Mouse (Mus musculus): Measurements from ENCODE around the gene Sp1. TPM values are rescaled to one million over a fixed set of nuclear protein-coding genes. Genes with fewer than 3 reads are reported as not detected.

Sp1 gene
- polyA plus RNA-seq, 1 experiment, result 12.6 TPM

DNA sequence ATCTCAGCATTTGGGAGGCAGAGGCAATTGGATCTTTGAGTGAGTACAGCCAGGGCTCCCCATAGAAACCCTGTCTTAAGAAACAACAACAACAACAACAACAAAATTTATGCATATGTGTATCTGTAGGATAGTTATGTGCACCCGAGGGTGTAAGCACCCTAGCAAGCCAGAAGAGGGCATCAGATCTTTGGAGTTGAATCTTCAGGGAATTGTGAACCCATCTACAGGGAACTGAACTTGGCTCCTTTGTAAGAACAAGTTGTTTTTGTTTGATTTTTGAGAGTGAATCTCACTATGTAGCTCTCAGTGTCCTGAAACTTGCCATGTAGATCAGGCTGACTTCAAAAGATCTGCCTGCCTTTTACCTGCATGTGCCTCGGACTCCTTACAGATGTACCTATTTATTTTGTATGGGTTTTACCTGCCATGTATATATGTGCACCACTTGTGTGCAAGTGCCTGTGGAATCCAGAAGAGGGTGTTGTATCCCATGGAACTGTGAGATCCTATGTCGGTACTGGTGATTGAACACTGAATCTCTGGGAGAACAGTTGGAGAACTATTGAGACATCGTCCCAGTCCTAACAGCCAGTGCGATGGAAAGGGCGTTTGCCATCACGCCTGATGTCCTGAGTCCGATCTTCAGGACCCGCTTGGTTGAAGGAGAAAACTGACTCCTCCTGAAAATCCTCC is 62.9 kb downstream of the Sp1 start:
- no peaks in the 10 kb centered on the region for H3K27me3 ChIP-seq (ENCODE audit: control insufficient read depth, insufficient read depth, low read length)
- no peak overlapping the region for H3K4me3 ChIP-seq (replicated peaks; ENCODE audit: insufficient read depth, low read depth, low read length)
- DNase-seq, result no peak
- H3K27ac ChIP-seq (ENCODE audit: insufficient read depth, low read length), result no peak overlapping the region
- WGBS, result 96% methylated on average over 9 of the region's 9 CpGs
- TF ChIP-seq CTCF (IDR thresholded peaks at IDR 0.05; ENCODE audit: borderline replicate concordance, insufficient read depth, low read depth, low read length), result no peak
- no peaks in the 10 kb centered on the region; the same call in 1 of the 2 replicates for H3K4me1 ChIP-seq (ENCODE audit: control insufficient read depth, insufficient read depth, low read length)

DNA sequence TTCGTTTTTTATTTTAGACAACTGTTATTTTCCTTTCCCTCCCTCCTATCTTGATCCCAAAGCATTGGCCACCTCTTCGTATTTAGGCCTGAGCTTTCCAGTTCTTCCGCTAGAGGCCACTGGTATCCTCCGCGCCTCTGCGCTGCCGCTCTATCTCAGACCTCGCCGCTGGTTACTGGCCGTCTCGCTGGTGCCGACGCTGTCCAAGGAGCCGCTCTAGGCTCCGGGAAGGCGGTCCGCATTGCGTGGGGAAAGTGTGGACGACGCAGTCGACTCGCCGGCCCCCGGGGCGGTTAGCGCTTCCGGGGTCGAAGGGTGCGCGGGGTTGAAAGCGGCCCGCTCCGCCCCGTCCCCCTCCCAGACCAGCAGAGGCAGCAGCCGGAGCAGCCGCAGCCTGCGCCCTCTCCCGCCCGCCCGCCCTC is 64.3 kb downstream of the Sp1 start, which contains the start of gene Pcbp2:
Pcbp2 (plus strand) TSS at position 357 of the 422 bp plus-strand sequence.
- WGBS, result 1% methylated on average over 33 of the region's 40 CpGs
- H3K4me1 ChIP-seq (ENCODE audit: control insufficient read depth, insufficient read depth, low read length), result no peaks in the 10 kb centered on the region; the same call in 1 of the 2 replicates

DNA sequence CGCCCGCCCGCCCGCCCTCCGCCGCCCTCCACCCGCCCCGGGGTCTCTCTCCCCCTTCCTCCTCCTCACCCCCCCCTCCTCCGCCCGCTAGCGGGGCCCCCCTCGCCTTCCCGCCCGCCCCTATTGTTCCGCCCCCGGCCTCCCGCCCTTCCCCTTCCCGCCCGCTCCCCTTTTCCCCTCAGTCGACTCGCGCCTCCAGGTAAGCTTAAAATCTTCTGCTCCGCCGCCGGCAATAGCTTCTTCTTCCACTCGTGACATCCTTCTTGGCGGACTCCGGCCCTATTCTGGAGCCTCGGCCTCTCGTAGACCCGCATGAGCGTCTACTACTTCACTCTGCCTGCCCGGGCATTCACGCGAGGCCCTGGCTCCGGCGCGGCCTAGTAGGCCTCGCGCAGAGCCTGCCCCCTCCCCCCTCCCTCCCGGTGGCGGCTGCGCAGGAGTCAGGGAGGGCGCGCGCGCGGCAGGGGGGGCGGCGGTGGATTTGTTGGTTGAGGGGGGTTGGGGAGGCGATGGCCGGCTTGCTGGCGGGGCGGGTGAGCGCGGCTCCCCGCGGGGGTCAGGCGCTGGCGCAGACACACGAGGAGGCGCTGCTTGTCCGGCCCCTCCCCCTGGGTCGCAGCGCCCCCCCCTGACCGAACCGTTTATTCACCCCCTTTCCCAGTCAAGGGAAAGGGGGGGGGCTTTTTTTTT is 64.8 kb downstream of the Sp1 start:
- TF ChIP-seq POLR2A (IDR thresholded peaks at IDR 0.05; ENCODE audit: borderline replicate concordance, insufficient read depth, low read length) (no peak), CTCF (IDR thresholded peaks at IDR 0.05; ENCODE audit: borderline replicate concordance, insufficient read depth, low read depth, low read length) (no peak)
- DNase-seq, result peak; percentile 88 to 89
- Histone ChIP-seq H3K27me3 (ENCODE audit: control insufficient read depth, insufficient read depth, low read length) (no peaks in the 10 kb centered on the region), H3K4me1 (ENCODE audit: control insufficient read depth, insufficient read depth, low read length) (no peaks in the 10 kb centered on the region; the same call in 1 of the 2 replicates), H3K27ac (ENCODE audit: insufficient read depth, low read length) (peak overlapping the region; percentile 65; the same call in 1 of the 2 replicates), H3K4me3 (replicated peaks; ENCODE audit: insufficient read depth, low read depth, low read length) (peak overlapping the region; percentile 67)
- under 1% methylated on average over 43 of the region's 67 CpGs for WGBS

More for the DNA sequence above, 64.3 kb downstream of the Sp1 start, which contains the start of gene Pcbp2:
- TF ChIP-seq CTCF (IDR thresholded peaks at IDR 0.05; ENCODE audit: borderline replicate concordance, insufficient read depth, low read depth, low read length) (peak; percentile 74), POLR2A (IDR thresholded peaks at IDR 0.05; ENCODE audit: borderline replicate concordance, insufficient read depth, low read length) (peak; percentile 45; the same call in 1 of the 2 replicates)
- Histone ChIP-seq H3K4me3 (replicated peaks; ENCODE audit: insufficient read depth, low read depth, low read length) (peak within 1 kb of the TSS; percentile 67), H3K27me3 (ENCODE audit: control insufficient read depth, insufficient read depth, low read length) (no peaks in the 10 kb centered on the region), H3K27ac (ENCODE audit: insufficient read depth, low read length) (peak within 1 kb of the TSS; percentile 65; the same call in 1 of the 2 replicates)
- DNase-seq, result peak; percentile 95 to 98

DNA sequence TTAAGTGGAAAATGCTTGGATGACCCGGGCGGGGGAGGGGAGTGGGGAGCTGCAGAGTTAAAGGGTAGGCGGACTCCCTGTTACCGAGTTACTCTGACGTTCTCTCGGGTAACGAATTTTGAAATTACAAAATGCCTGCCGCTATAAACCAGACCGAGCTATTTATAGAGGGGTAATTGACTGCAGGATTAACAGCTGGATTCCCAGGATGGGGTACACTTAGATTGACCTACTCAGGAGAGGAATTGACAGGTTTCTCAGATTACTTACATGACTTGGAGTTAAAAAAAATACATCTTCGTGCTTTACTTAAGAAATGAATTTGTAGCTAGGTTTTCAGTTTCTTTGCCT is 65.3 kb downstream of the Sp1 start:
- Histone ChIP-seq H3K4me1 (ENCODE audit: control insufficient read depth, insufficient read depth, low read length) (no peaks in the 10 kb centered on the region; the same call in 1 of the 2 replicates), H3K27ac (ENCODE audit: insufficient read depth, low read length) (no peak overlapping the region), H3K27me3 (ENCODE audit: control insufficient read depth, insufficient read depth, low read length) (no peaks in the 10 kb centered on the region), H3K4me3 (replicated peaks; ENCODE audit: insufficient read depth, low read depth, low read length) (peak overlapping the region; percentile 67)
- no peak for DNase-seq
- WGBS, result 2% methylated on average over 10 of the region's 10 CpGs
- no peak for TF ChIP-seq CTCF (IDR thresholded peaks at IDR 0.05; ENCODE audit: borderline replicate concordance, insufficient read depth, low read depth, low read length)
- no peak for TF ChIP-seq POLR2A (IDR thresholded peaks at IDR 0.05; ENCODE audit: borderline replicate concordance, insufficient read depth, low read length)

DNA sequence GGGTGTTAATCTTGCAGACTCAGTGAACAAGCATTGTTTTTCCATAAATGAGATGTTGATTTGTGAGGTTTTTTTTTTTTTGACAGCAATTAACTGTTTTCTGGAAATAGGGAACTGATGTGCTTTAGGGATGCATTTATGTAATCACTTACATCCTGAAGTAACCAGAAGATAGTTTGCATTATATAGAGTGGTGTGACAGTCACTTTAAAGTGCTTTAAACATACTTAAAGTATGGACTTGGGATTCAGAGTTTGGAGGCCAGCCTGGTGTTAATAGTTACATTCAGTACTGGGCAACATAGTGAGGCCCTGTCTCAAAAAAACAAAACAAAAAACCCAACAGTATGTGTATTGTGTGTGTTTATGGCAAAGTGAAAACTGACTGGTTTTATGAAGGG is 65.8 kb downstream of the Sp1 start:
- H3K27me3 ChIP-seq (ENCODE audit: control insufficient read depth, insufficient read depth, low read length), result no peaks in the 10 kb centered on the region
- no peak overlapping the region for H3K27ac ChIP-seq (ENCODE audit: insufficient read depth, low read length)
- no peak for DNase-seq
- H3K4me3 ChIP-seq (replicated peaks; ENCODE audit: insufficient read depth, low read depth, low read length), result peak overlapping the region; percentile 67
- TF ChIP-seq CTCF (IDR thresholded peaks at IDR 0.05; ENCODE audit: borderline replicate concordance, insufficient read depth, low read depth, low read length) (no peak), POLR2A (IDR thresholded peaks at IDR 0.05; ENCODE audit: borderline replicate concordance, insufficient read depth, low read length) (no peak)
- no peaks in the 10 kb centered on the region; the same call in 1 of the 2 replicates for H3K4me1 ChIP-seq (ENCODE audit: control insufficient read depth, insufficient read depth, low read length)

DNA sequence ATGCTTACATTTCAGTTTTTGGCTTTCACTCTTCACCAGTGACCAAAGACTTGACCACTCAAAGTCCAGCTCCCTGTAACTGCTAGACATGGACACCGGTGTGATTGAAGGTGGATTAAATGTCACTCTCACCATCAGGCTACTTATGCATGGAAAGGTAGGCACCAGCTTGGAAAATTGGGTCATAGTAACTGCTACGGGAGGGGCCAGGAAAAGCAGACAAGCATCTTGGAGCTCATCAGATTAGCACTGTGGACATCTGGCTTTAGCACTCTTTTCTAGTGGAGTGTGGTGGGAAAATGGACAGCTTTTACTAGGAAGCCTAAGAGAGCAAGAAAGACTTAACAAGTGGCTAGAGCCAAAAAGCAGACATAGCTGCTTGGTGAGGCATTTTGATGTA is 67.3 kb downstream of the Sp1 start:
- TF ChIP-seq CTCF (IDR thresholded peaks at IDR 0.05; ENCODE audit: borderline replicate concordance, insufficient read depth, low read depth, low read length) (no peak), POLR2A (IDR thresholded peaks at IDR 0.05; ENCODE audit: borderline replicate concordance, insufficient read depth, low read length) (no peak)
- Histone ChIP-seq H3K27ac (ENCODE audit: insufficient read depth, low read length) (no peak overlapping the region), H3K4me1 (ENCODE audit: control insufficient read depth, insufficient read depth, low read length) (no peaks in the 10 kb centered on the region; the same call in 1 of the 2 replicates), H3K27me3 (ENCODE audit: control insufficient read depth, insufficient read depth, low read length) (no peaks in the 10 kb centered on the region), H3K4me3 (replicated peaks; ENCODE audit: insufficient read depth, low read depth, low read length) (peak overlapping the region; percentile 18)
- WGBS, result 2% methylated on average over 2 of the region's 2 CpGs
- DNase-seq, result peak in 1 of 2 experiments; percentile 41

DNA sequence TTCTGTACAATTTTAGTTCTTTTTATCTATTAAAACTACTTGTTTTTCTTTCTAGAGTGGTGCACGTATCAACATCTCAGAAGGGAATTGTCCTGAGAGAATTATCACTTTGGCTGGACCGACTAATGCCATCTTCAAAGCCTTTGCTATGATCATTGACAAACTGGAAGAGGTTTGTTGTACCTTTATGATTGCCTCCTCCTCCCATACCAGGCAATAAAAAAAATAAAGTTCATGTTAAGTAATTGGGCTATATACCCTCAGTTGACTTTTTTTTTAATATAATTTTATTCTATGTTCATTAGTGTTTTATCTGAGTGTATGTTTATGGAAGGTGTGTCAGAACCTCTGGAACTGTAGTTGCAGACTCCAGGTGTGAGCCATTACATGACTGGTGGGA is 68.6 kb downstream of the Sp1 start:
- no peak for DNase-seq
- 81% methylated on average over 2 of the region's 2 CpGs for WGBS
- no peak for TF ChIP-seq POLR2A (IDR thresholded peaks at IDR 0.05; ENCODE audit: borderline replicate concordance, insufficient read depth, low read length)
- no peak for TF ChIP-seq CTCF (IDR thresholded peaks at IDR 0.05; ENCODE audit: borderline replicate concordance, insufficient read depth, low read depth, low read length)
- no peaks in the 10 kb centered on the region for H3K27me3 ChIP-seq (ENCODE audit: control insufficient read depth, insufficient read depth, low read length)
- no peak overlapping the region for H3K27ac ChIP-seq (ENCODE audit: insufficient read depth, low read length)
- H3K4me1 ChIP-seq (ENCODE audit: control insufficient read depth, insufficient read depth, low read length), result no peaks in the 10 kb centered on the region; the same call in 1 of the 2 replicates
- no peak overlapping the region for H3K4me3 ChIP-seq (replicated peaks; ENCODE audit: insufficient read depth, low read depth, low read length)
